Mouse (Mus musculus) skeletal muscle tissue, adult 2 months (tissue): Measurements from ENCODE around the gene Nlrp4b.
"Not testable (repeated sequence)": the region's sequence is repeated elsewhere in the genome, so short reads cannot be mapped to it uniquely, and the experiment has no call there.

ENCODE experiments used
- DNase-seq: peaks from one replicate; pipeline ENCODE4 v3.0.0-alpha.2; 2012; ENCODE audit warnings: low read depth, low spot score

Nlrp4b gene

DNA sequence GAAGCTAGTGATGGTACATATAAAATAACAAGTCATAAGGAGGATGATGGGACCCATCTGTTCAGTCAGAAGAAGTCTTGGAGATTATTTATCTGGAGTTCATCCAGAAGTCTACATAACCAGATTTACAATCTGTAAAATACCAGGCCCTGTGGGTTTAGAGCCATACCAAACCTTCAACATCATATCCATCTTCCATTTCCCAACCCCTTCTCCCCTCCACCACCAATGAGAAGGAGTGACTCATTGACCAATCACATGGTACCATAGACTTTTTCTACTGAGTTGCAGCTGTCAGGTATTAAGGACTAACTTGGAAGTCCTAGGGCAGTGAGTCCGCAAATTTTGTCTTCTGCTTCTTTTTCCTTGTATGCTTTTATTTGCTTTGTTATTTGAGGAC lies at the start of gene Nlrp4b:
Nlrp4b (plus strand) TSS at position 301 of the 400 bp plus-strand sequence.
- DNase-seq, result no peak

DNA sequence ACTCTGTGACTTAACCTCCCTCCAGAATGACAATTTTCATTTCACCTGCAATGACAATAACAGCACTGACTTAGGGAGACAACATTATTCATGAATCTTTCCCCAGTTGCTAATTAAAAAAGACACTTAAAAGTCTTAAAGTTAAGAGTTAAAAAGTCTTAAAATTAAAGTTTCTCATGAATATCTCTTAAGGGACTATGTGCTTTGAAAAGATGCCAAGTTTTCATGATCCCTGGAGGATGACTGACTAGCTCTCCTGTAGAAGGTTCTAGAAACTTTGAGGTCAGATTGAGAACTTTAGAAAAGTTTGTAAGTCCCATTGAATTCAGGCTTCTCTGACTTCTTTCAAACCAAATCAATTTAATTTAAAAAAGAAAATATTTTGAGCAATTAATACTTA lies 66.7 kb downstream of the Nlrp4b start, which contains the start of gene Vmn1r71:
Vmn1r71 (minus strand) TSS at position 101 of the 400 bp plus-strand sequence.
- no peak for DNase-seq

DNA sequence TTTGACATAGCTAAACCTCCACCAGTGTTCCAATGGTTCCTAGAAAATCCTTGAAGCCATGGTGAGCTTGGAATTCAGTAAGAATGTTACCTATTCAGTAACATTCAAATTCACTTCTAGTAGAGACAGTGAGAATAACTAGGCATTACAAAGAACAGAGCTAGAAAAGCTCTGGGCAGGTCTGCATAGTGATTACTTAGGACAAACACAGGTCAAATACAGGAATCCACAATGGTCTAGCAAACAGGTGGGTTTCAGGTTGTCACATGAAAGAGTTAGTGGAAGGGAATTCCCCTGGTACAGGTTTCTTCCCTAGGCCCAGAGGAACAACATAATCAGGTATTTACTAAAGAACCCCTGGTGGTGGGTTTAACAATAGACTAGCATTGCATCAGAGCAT lies 70.0 kb downstream of the Nlrp4b start:
- not testable (repeated sequence) for DNase-seq
